Mouse (Mus musculus) heart, embryonic 14.5 days (tissue): ENCODE results near the gene Hes7. TPM values are rescaled to one million over a fixed set of nuclear protein-coding genes. Genes with fewer than 3 reads are reported as not detected.

Experiments used
- ATAC-seq: fragments of 200-750 bp; cut with Nextera tagmentation; 2 replicates; pipeline ENCODE4 v1.8.0; 2017; ENCODE audit warnings: low read depth, moderate TSS enrichment; ENCODE audit not compliant: insufficient number of reproducible peaks, insufficient read depth, low FRiP score
- H3K27ac ChIP-seq, 2 experiments: fragments of 200-500 bp in 1 of 2; fragments of 300-500 bp in 1 of 2; sonication (generic) in 1 of 2; replicated peaks in 1 of 2; 2 replicates each; pipeline ENCODE4 v1.5.1; 2012 to 2014; ENCODE audit warnings: low read depth in 2 of 2, low read length in 2 of 2, control low read depth in 1 of 2, mild to moderate bottlenecking in 1 of 2, mixed read lengths in 1 of 2; ENCODE audit not compliant: control insufficient read depth in 1 of 2, insufficient read depth in 1 of 2
- H3K27me3 ChIP-seq: fragments of 300-500 bp; sonication (generic); 2 replicates; pipeline ENCODE4 v1.6.1; 2014; ENCODE audit warnings: mild to moderate bottlenecking, low read length, control low read depth; ENCODE audit not compliant: control insufficient read depth, insufficient read depth
- H3K36me3 ChIP-seq: fragments of 300-500 bp; sonication (generic); 2 replicates; pipeline ENCODE4 v1.6.1; 2014; ENCODE audit warnings: mild to moderate bottlenecking, control low read depth, low read length, mixed read lengths; ENCODE audit not compliant: control insufficient read depth, insufficient read depth
- H3K4me1 ChIP-seq, 2 experiments: fragments of 200-500 bp in 1 of 2; fragments of 300-500 bp in 1 of 2; sonication (generic) in 1 of 2; 2 replicates each; pipeline ENCODE4 v1.6.1; 2012 to 2014; ENCODE audit warnings: low read length in 2 of 2, control low read depth in 1 of 2, mixed read lengths in 1 of 2; ENCODE audit not compliant: control insufficient read depth in 2 of 2, insufficient read depth in 2 of 2
- H3K4me2 ChIP-seq: fragments of 300-500 bp; sonication (generic); 2 replicates; pipeline ENCODE4 v1.6.1; 2014; ENCODE audit warnings: mild to moderate bottlenecking, low read length
- H3K4me3 ChIP-seq, 2 experiments: fragments of 200-500 bp in 1 of 2; fragments of 300-500 bp in 1 of 2; sonication (generic) in 1 of 2; 2 replicates each; pipeline ENCODE4 v1.5.1; 2012 to 2014; ENCODE audit warnings: low read length in 2 of 2, mild to moderate bottlenecking in 2 of 2, control low read depth in 1 of 2, low read depth in 1 of 2, moderate library complexity in 1 of 2; ENCODE audit not compliant: control insufficient read depth in 1 of 2, insufficient read depth in 1 of 2
- H3K9ac ChIP-seq: fragments of 300-500 bp; sonication (generic); 2 replicates; pipeline ENCODE4 v1.6.1; 2014; ENCODE audit warnings: mild to moderate bottlenecking, low read length
- H3K9me3 ChIP-seq: fragments of 300-500 bp; sonication (generic); 2 replicates; pipeline ENCODE4 v1.6.1; 2016; ENCODE audit warnings: low read length, control low read depth; ENCODE audit not compliant: control insufficient read depth
- WGBS: fragments of 180-500 bp; shearing (Covaris S2); extraction: QIAGEN DNeasy Blood & Tissue Kit; methylation state at CpG from one replicate; pipeline ENCODE4 v1.1.7; 2014; 5-methylcytosine and 5-hydroxymethylcytosine counted together
- polyA plus RNA-seq: library from polyadenylated mRNA; unstranded; fragments of >200 nt; fragmentation: Nextera tagmentation; extraction: Ambion mirVana; gene quantifications from 2 replicates; pipeline ENCODE4 v1.2.1, GENCODE M21; 2014

The Hes7 gene
- polyA plus RNA-seq, 1 experiment from 2014 or later: 0.43 TPM

DNA sequence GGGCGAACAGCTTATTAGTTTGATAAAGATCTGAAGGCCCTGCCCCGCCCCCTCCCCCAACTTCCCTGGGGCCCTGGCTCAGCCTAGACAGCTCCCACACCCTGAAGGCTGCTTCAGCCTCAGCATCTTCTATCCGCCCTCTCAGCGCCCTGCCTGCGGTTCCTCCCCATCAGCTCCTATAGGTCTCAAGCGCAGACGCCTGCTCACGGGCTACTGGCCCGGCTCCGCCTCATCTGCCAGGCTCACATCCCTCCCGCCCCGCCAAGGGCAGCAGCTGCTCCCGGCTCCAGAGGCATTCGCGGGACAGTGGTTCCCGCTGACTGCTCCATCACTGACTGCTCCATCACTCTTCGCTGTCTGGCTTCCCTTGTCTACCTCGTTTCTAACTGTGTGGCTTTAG is 36.6 kb downstream of the Hes7 start, which contains the start of gene Alox12b:
TSS of gene Alox12b (plus strand) at position 190 of the 400 bp plus-strand sequence.
- Histone ChIP-seq H3K27ac (no peak within 1 kb of the TSS), H3K4me1 (peaks cover 0 to 2% of the 10 kb centered on the region in 2 experiments; a peak in 1 of 4 replicates), H3K4me2 (peak within 1 kb of the TSS; percentile 22), H3K9ac (no peak within 1 kb of the TSS), H3K27me3 (peaks cover 61% of the 10 kb centered on the region), H3K9me3 (no peaks in the 10 kb centered on the region), H3K4me3 (no peak within 1 kb of the TSS), H3K36me3 (no peaks in the 10 kb centered on the region)
- 3% methylated on average over 18 of the region's 18 CpGs for WGBS
- ATAC-seq: no peak

GRCm38 (mm10) chr11:69169313-69169712 is 49.1 kb downstream of the Hes7 start:
- H3K4me2 ChIP-seq: no peak overlapping the region
- H3K27me3 ChIP-seq: peaks cover 18% of the 10 kb centered on the region
- no peak overlapping the region for H3K4me3 ChIP-seq
- H3K9ac ChIP-seq: no peak overlapping the region
- no peak overlapping the region for H3K27ac ChIP-seq
- ATAC-seq: no peak
- no peaks in the 10 kb centered on the region for H3K4me1 ChIP-seq
- 77% methylated on average over 12 of the region's 12 CpGs for WGBS
- no peaks in the 10 kb centered on the region for H3K9me3 ChIP-seq
- H3K36me3 ChIP-seq: no peaks in the 10 kb centered on the region

DNA sequence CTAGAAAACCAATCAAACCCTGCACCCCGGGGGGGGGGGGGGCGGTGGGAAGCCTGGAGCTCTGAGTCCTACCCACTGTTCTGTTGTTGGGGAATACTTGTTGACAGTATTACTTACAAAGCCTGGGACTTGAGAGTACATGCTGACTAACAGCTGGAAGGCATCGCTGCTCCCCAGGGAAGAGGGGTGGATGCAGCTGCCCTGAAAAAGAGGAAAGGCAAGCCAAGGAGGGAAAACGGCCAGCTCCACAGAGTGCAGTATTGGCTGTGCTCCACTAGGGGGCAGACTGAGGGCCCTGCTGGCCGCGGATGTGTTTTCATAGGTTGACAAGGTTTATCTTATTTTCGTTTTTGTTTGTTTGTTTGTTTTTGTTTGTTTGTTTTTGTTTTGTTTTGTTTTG is 51.4 kb downstream of the Hes7 start:
- ATAC-seq: no peak
- Histone ChIP-seq H3K36me3 (no peaks in the 10 kb centered on the region), H3K4me1 (peaks cover 0 to 2% of the 10 kb centered on the region in 2 experiments; a peak in 1 of 4 replicates)

DNA sequence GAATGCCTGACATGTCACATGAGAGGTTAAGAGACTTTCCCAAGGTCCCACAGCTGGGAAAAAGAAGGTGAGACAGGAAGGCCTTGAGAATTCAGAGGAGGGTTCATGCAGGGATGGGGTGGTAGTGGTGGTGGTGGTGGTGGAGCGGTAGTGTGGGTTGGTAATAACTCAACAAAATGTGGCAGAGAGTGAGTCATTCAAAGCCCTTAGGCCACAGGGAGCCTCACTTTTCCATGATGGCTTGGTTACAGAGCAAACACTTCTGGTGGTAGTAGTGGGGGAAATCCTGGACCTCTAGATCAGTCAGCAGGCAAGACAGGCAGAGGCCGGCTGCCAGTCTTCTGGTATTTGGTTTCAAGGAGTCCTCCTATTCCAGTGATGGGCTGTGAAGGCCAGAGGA is 52.4 kb downstream of the Hes7 start:
- Histone ChIP-seq H3K4me1 (peaks cover 0 to 2% of the 10 kb centered on the region in 2 experiments; a peak in 1 of 4 replicates), H3K27ac (no peak overlapping the region), H3K9me3 (no peaks in the 10 kb centered on the region), H3K27me3 (no peaks in the 10 kb centered on the region), H3K9ac (no peak overlapping the region), H3K4me3 (no peak overlapping the region), H3K36me3 (no peaks in the 10 kb centered on the region), H3K4me2 (no peak overlapping the region)
- WGBS: 80% methylated on average over 2 of the region's 2 CpGs
- ATAC-seq: no peak

More for the DNA sequence above, 51.4 kb downstream of the Hes7 start:
- 34% methylated on average over 7 of the region's 7 CpGs for WGBS
- H3K4me3 ChIP-seq: no peak overlapping the region
- H3K27ac ChIP-seq: no peak overlapping the region
- no peak overlapping the region for H3K9ac ChIP-seq
- no peaks in the 10 kb centered on the region; the same call in none of the 2 replicates for H3K27me3 ChIP-seq
- no peaks in the 10 kb centered on the region for H3K9me3 ChIP-seq
- H3K4me2 ChIP-seq: no peak overlapping the region

Other genes with a start within 250 kb of the Hes7 start
- 61.8 and 63.2 TPM in 2 replicates for gene Ndel1, start 248.5 kb upstream of the Hes7 start, polyA plus RNA-seq
- 0.05 TPM in 1 of 2 replicates, not detected in the other for gene Rnf222, start 231.9 kb upstream of the Hes7 start, polyA plus RNA-seq
- gene Rpl26, start 218.8 kb upstream of the Hes7 start, polyA plus RNA-seq: 669 and 732 TPM in 2 replicates
- not detected in 2 replicates for gene Odf4, start 193.3 kb upstream of the Hes7 start, polyA plus RNA-seq
- gene Arhgef15, start 162.9 kb upstream of the Hes7 start, polyA plus RNA-seq: 10.7 and 10.8 TPM in 2 replicates
- 1.1 and 1.2 TPM in 2 replicates for gene Slc25a35, start 152.3 kb upstream of the Hes7 start, polyA plus RNA-seq
- gene Rangrf, start 145.2 kb upstream of the Hes7 start, polyA plus RNA-seq: 68.8 and 71.8 TPM in 2 replicates
- gene Pfas, start 111.9 kb upstream of the Hes7 start, polyA plus RNA-seq: 14.3 and 16.5 TPM in 2 replicates
- gene Ctc1, start 104.5 kb upstream of the Hes7 start, polyA plus RNA-seq: 38.8 and 43.8 TPM in 2 replicates
- gene Aurkb, start 74.8 kb upstream of the Hes7 start, polyA plus RNA-seq: 61.7 and 64.8 TPM in 2 replicates
- 13.0 and 14.1 TPM in 2 replicates for gene Borcs6, start 60.7 kb upstream of the Hes7 start, polyA plus RNA-seq
- 33.5 and 34.4 TPM in 2 replicates for gene Tmem107, start 49.6 kb upstream of the Hes7 start, polyA plus RNA-seq
- gene Vamp2, start 31.9 kb upstream of the Hes7 start, polyA plus RNA-seq: 81.5 and 93.9 TPM in 2 replicates
- 16.0 and 17.8 TPM in 2 replicates for gene Per1, start 25.2 kb upstream of the Hes7 start, polyA plus RNA-seq
- 0.28 and 1.2 TPM in 2 replicates for gene 9130213A22Rik, start 2.2 kb downstream of the Hes7 start, polyA plus RNA-seq
- 0.09 and 0.15 TPM in 2 replicates for gene Aloxe3, start 5.5 kb downstream of the Hes7 start, polyA plus RNA-seq
- not detected in 2 replicates for gene Alox12b, start 36.6 kb downstream of the Hes7 start, polyA plus RNA-seq
- 1.3 and 2.7 TPM in 2 replicates for gene Alox8, start 77.4 kb downstream of the Hes7 start, polyA plus RNA-seq
- gene Gucy2e, start 116.6 kb downstream of the Hes7 start, polyA plus RNA-seq: 0.08 and 0.12 TPM in 2 replicates
- 8.6 and 8.9 TPM in 2 replicates for gene Cntrob, start 203.4 kb downstream of the Hes7 start, polyA plus RNA-seq
- gene Trappc1, start 203.6 kb downstream of the Hes7 start, polyA plus RNA-seq: 181 and 195 TPM in 2 replicates
- 0.62 and 0.84 TPM in 2 replicates for gene Kcnab3, start 205.9 kb downstream of the Hes7 start, polyA plus RNA-seq
- gene Rnf227, start 220.1 kb downstream of the Hes7 start, polyA plus RNA-seq: 6.6 and 7.3 TPM in 2 replicates
- gene Chd3, start 249.0 kb downstream of the Hes7 start, polyA plus RNA-seq: 16.5 TPM in 2 replicates